Mouse (Mus musculus): ENCODE results near the gene Rexo4.

Rexo4 gene
- long read RNA-seq, experiment 1, transcript Rexo4-201 (8 exons, 2,281 nt) = major isoform, 48 of 57 reads
- long read RNA-seq, experiment 1, partial matches to known transcripts = 3 of 57 reads
- long read RNA-seq, experiment 1, other reads (novel, unspliced or antisense) = 5 of 57 reads
- long read RNA-seq, experiment 2, transcript Rexo4-201 (8 exons, 2,281 nt) = major isoform, 37 of 49 reads
- long read RNA-seq, experiment 2, partial matches to known transcripts = 6 of 49 reads
- long read RNA-seq, experiment 2, other reads (novel, unspliced or antisense) = 5 of 49 reads

DNA sequence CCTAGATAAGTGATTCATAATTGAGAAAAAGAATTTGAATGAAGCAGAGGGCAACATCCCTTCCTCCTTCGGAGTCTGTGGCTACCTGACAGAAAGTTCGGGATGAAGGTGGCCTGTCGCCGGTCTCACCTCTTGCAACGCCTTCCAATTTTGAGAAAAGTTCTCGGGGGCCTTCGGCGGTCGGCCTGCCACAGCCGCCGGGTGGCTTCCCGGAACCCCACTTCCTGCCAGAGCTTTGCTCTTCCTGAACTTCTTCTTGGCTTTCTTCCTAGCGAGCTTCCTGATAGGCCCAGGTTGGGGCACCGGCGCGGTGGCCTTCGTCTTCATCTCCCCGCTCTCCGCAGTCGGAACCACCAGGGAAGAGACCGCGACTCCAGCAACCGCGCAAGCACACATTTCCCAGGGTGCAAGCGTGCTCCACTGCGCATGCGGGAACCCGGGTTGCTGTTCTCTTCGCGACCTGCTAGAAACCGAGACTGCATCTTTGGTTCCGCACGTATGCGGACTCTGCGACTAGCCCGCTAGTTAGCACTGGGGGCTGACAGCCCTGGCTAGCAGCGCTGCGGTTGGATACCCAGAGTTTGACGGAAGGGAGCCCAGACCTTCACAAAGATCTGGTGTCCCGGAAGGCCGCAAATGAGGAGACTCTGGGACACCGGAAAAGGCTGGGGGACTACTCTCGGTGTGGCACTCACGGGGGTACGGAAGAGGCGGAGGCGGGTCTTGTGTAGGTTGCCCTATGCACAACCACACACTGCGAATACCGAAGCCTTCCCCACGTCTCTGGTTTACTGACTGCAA is at the start of gene Rexo4:
Gene Rexo4, minus strand, starts transcription at position 464 of the 801 bp plus-strand sequence.
- intact Hi-C loops (cut with DNase I) = loop anchor here (5.0 kb wide), 1 partner anchor 57 kb away; no protein-coding TSS in a partner anchor

DNA sequence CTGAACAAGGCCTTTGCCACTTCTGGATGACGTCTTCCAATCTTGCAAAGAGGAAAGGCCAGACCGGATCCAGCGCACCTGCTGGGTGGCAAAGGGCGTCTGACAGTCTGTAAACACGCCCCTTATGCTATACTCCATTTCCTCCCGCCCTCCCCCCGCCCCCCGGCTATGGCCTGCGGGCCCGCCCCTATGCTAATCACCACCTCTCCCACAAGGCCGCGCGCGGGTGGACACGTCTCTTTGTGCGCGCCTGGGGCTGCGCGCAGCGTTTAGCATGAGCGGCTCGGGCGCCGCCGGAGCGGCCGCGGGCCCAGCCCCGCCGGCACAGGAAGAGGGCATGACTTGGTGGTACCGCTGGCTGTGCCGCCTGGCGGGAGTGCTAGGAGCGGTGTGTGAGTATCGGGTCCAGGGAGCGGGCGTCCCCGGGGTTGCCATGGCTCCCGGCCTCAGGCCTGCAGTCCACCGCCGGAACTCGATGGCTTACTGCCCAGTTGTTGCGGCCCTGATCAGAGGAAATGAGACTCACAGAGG is 45.6 kb upstream of the Rexo4 start, which contains the start of gene Cacfd1:
Gene Cacfd1, plus strand, starts transcription at position 213 of the 531 bp plus-strand sequence.
- intact Hi-C loops (cut with DNase I) = loop anchor here (5.0 kb wide), 1 partner anchor 77 kb away; the partner anchor contains the start of genes Stkld1 and Surf4

DNA sequence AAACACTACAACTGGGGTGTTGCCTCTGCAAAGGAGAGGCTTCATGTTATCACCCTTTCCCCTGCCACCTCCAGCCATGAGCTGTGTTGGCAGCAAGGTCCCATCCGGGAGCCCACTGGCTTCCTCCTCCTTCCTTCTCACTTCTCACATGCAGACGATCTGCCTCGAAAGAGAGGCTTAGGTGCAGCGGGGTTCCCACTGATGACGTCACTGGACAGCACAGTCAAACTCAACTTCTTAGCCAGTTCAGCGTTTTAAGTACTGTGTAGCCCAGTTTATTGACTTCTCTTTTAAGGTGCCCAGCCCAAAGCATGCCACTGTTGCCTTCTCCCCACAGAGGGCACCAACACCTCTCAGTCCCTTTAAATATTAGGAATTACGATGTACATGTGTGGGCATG is 43.5 kb upstream of the Rexo4 start:
- intact Hi-C loops (cut with DNase I) = no loop called here

DNA sequence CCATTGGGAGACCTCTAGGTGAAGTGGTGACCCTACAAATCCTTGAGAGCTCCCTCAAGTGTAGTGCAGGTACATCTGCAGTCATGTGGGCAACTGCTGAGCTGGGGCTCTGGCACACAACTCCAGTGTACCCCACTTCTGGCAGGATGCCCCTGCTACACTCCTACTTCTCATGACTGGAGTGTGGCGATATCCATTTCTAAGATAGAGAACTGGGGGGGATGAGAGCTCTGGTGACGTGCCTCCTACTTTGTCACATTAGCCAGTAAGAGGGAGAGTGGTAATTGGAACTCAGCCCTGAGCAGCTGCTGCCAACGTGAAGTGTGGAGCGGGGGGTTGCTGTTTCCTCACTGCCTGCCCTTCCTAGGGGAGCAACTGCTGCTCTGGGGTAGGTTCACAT is 42.1 kb upstream of the Rexo4 start:
- intact Hi-C loops (cut with DNase I) = no loop called here

DNA sequence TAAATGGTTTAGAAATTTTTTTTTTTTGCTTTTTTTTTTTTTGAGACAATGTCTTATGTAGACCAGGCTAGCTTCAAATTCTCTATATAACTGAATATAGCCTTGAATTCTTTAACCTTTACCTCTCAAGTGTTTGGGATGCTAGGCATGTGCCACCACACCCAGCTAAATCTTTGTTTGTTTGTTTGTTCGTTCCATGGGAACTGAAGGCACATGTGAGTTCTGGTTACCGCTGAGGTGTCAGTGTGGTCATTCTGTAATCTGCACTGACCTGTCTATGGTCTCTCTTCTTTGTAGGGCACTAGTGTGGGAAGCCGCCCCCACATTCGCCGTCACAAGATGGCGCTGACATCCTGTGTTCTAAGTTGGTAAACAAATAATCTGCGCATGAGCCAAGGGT is 33.8 kb upstream of the Rexo4 start:
- intact Hi-C loops (cut with DNase I) = no loop called here

DNA sequence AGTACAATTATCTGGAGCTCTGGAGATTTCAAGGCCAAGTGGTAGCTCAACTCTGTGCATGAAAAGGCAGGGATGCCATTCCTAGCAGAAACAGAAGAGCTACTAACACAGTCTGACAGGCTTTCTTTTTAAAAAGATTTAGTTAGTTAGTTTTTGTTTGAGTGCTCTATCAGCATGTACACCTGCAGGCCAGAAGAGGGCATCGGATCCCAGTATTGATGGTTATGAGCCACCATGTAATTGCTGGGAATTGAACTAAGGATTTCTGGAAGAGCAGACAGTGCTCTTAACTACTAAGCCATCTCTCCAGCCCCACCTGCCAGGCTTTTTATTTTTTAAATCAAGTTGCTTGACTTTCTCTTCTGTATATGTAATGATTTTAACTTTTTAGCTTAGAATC is 33.3 kb upstream of the Rexo4 start:
- intact Hi-C loops (cut with DNase I) = no loop called here

DNA sequence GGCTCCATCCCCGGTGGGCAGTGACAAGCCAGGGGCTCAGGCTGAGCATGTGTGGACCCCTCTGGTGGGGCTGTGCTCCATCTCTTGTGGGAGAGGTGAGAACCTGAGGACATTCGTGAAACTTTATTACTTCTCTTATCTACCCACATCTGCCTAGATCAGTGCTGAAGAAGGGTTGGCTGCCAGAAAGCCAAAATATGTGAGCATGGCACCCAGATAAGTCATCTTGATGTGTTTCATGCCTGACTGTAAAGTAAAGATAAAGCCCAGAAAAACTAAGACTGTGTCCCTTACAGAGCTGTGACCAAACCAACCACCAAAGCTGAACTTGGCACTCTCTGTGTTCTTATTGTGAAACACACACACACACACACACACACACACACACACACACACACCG is 29.8 kb upstream of the Rexo4 start:
- intact Hi-C loops (cut with DNase I) = no loop called here

DNA sequence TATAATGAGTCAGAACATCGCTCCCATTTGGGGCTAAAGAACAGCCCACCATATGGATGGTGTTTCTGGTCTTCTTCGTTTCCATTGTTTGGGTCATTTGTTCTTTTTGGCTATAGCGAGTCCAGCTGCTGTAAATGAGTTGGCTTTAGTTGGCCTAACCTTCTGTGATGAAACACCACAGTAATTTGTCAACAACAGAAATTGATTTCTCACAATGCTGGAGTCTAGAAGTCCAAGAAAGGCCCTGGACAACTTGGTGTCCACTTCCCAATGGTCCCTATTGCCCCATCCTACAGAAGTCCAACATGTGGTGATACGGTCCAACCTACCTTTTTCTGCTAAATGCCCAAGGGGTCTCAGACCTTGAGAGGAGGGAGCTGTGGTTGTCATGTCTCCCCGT is 20.5 kb upstream of the Rexo4 start:
- intact Hi-C loops (cut with DNase I) = no loop called here

DNA sequence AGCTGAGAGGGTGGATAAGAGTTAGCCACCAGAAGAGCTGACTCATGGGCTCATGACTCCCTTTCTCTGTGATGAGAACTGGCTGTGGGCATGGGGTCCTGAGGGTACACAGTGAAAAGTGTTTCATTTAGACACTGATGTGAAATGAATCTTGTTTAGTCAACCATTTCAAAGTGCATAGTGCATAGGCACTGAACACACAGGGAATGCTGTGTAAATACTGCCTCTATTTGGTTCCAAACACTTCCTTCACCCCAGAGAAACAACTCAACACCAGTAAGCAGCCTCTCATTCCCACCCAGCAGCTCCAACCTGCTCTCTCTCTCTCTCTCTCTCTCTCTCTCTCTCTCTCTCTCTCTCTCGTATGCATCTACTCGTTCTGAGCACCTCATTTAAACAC is 20.0 kb upstream of the Rexo4 start:
- intact Hi-C loops (cut with DNase I) = no loop called here

DNA sequence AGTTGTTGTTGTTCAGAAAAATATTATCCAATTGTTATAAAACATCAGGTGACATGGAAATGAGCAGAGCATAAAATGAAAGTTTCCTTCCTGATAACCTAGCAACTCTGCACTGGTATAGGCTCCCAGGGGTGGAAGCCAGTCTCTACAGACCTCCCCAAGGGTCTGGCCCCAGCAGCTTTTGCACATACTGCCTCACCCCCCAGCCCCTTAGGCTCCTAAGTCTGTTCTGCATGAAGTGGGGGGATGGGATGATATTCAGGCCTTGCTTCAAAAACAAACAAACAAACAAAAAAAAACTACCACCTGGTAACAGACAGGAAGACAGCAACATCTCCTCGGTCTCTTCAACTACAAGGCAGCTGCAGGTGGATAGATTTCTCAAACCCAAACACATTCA is 16.2 kb upstream of the Rexo4 start:
- intact Hi-C loops (cut with DNase I) = no loop called here

DNA sequence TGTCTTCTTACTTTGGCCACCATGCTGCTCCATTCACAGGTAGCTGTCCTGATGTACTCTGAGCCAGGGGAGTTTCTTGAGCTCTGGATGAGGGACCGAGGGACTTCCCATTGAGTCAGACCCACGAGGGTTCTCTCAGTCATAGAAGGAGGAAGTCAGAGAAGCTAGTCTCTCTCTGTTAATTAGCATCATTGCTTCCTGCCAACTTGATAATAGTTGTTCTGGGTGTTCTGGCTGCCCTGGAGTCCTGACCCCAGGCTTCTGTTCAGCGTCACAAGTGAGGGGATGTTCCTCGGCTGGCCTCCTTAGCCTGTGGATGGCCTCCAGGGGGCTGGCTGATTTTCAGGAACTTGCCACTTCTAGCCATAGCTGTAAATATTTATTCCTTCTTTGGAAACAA is 9.8 kb upstream of the Rexo4 start:
- intact Hi-C loops (cut with DNase I) = no loop called here

DNA sequence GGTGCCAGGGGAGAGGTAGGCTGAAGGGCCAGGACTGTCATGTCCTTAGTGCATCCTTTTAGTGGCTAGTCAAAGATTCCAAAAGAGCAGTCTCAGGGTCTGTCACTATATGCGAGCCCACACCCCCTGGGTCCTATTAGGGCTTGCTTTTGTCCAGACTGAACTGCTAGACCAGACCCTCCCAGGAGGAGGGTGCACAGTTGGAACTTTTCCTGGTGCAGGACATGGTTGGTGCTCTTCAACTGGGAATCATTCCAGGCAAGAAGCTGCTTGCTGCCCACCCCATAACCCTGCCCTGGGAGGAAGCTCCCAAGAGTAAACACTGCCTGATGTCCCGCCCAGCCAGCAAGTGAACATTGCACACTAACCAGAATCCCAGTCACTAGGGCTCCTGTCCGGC is 8.9 kb upstream of the Rexo4 start, which contains the start of gene Adamts13:
Gene Adamts13, plus strand, starts transcription at position 301 of the 400 bp plus-strand sequence.
- intact Hi-C loops (cut with DNase I) = no loop called here

DNA sequence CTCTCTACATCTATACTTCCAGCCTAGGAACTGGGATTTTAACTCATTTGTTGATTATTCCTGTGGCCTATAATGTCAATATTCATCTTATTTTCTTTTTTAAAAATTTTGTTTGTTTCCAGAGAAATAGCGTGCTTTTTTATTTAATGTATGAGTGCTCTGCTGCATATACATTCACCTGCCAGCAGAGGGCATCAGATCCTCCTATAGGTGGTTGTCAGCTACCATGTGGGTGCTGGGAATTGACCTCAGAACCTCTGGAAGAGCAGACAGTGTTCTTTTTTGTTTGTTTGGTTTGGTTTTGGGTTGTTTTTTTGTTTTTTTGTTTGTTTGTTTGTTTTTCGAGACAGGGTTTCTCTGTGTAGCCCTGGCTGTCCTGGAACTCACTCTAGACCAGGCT is 3.1 kb upstream of the Rexo4 start:
- intact Hi-C loops (cut with DNase I) = no loop called here

DNA sequence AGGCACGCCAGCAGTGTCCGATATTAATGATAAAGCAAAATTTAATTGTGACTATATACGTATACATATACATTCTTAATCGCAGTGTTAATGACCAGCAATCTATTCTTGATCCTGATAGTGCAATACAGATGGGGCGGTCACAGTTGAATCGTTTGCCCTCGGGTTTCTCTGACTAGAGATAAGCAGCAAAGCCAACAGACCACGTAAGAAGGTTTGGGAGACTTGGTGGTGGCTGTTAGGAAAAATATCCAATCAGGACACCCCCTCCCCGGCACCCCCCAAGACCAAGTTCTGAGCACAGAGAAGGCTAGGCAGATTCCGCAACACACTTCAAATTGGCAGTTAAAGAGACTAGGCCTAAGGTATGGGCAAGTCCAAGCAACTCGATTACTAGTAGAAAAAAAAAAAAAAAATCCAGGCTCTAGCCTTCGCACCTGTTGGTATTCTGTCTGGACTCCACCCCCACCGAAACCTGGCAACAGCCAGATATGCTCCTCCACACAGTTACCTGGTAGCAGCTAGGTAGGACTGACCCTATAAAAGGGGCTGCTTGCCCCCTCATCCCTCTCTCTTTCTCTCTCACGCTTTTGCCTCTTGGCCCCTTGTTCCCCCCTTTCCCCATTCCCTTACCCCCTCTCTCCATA is 661 bp upstream of the Rexo4 start:
- intact Hi-C loops (cut with DNase I) = loop anchor here (5.0 kb wide), 1 partner anchor 58 kb away; no protein-coding TSS in a partner anchor

DNA sequence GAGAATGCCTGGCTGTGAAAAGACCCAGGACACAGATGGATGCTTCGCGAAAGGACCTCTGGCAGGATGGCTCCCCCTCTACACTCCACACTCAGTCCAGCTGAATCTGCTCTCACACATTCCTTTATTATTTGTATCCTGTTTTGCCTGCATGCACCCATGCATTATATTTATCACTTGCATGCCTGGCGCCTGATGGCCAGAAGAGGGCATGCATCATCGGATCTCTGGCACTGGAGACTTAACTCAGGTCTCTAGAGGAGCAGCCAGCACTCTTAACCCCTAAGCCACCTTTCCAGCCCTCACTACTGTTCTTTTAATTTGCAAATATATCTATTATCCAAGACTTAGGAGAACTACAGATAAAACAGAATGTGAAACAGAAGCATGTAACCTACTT is 3.4 kb downstream of the Rexo4 start:
- intact Hi-C loops (cut with DNase I) = loop anchor here (5.0 kb wide), 1 partner anchor 53 kb away; no protein-coding TSS in a partner anchor

DNA sequence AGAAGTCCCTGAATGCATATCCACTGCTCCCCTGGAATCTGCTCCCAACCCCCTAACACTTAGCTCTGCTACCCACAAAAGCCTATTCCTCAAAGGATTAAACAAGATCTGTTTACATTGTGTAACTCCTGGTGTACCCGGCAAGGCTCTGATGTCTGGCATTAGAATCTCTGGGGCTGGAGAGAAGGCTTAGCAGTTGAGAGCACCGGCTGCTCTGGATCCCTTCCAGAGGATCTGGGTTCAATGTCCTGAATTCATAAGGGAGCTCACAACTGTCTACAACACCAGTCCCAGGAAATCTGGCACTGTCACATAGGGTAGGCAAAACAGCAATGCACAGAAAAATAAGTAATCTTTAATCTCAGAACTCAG is 6.7 kb downstream of the Rexo4 start:
- intact Hi-C loops (cut with DNase I) = no loop called here

DNA sequence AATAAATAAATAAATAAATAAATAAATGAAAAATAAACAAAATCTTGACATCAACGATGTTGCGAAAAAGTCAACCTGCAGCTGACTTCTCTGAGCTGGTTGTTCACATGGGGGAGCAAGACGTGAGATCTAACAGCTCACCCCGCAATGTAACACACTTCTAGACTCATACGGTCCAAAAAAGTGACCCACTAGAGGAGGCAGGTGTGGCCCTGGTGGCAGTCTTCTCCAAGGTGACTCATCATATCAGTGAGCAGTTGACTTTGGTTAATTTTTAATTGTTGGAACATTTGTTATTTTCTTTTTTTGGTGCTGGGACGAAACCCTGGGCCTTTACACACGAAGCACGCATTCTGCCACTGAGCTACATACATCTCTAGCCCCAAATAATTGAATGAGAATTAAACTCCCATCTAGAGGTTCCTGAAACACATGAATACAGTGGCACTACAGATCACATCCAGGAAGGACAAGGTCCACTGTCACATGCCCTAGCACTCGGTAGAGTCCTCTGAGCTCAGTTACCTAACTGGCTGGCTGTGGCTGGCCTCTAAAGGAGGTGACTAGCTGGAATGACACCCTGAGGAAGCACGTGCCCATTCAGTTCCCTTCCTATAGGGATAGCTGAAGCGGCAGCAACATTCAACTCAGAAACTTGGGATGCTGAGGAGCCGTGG is 7.2 kb downstream of the Rexo4 start:
- intact Hi-C loops (cut with DNase I) = no loop called here

DNA sequence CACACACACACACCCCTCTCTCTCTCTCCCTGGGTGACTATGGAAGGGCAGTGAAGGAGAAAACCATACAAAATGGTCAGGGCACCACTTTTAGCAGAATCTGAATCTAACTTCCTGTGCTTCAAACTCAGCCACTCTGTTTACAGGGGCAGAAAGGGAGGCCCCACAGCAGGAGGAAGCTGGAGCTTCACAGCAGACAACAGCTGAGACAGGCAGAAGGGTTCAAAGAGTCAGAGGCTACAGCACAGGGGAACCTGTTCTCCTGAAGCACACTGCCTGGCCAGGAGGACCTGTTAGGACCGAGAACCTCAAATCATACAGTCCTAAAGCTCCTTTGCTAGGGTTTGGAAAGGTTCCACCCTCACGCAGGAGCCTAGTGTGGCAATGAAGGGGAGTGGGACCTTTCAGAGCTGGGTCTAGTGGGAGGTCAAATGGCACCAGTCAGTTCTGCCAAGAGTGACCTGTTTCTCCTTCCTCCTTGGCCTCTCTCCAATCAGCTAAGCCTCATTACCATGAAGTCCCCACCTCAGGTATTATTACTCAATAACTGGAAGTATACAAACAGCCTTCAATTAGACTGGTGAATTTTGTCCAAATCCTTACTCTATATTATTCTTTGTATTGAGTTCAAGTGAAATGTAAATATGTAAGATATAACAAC is 9.3 kb downstream of the Rexo4 start:
- intact Hi-C loops (cut with DNase I) = no loop called here

DNA sequence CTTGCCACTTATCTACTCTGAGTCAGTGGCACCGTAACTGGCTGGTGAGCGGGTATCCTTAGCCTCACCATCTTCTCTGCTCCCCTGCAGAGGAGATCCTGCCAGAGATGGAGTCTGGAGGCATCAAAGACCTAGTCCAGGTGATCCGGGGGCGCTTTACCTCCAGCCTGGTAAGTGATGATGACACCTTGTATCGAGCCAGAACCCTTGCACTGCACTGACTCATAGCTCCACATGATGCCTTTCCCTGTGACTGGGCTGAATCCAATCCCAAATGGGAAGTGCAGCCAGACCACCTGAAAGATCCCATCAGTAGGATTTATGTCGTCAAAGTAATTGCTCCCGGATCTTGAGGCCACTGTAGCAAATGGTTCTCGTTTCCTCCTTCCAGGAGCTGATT is 11.3 kb downstream of the Rexo4 start:
- intact Hi-C loops (cut with DNase I) = no loop called here

DNA sequence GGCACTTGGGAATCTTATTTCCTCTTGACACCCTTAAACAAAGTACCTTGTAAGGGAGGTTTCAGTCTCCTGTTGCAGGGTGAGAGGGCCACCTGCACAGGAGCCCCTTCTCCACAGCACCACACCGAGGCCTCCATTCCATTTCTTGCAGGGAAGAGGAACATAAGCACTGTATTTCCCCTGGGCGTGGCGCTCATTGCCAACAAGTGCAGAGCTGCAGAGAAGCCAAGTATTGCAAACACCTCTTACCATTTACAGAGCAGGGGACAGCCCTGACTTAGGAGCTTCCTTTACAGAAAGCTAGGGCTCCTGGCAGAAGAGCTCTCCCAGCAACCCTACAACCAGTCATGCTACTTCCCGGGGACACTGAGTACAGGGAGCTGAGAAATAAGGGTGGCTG is 12.0 kb downstream of the Rexo4 start:
- intact Hi-C loops (cut with DNase I) = no loop called here
